Mouse (Mus musculus) left cerebral cortex, adult 9 months (tissue): ENCODE measurements at regions not wholly inside any gene's neighbourhood (a gene's known extent, or its start where the extent isn't known, plus 50 kb on each side); places are given as distances from the start of the nearest gene placed in this dataset.

Source experiments
- DNase-seq, 2 experiments: peaks; one replicate each; pipeline ENCODE4 v3.0.0; 2022; ENCODE audit warnings: low spot score in 2 of 2

GRCm38 (mm10) chr17:10001071-10001591, 318.5 kb downstream of the Qk start:
- DNase-seq, result peak in 1 of 2 experiments; percentile 15

- DNase-seq, result no peak
Observed at GRCm38 (mm10) chr17:9995321-9995720, 324.3 kb downstream of the Qk start.

- no peak for DNase-seq
Observed at GRCm38 (mm10) chr17:9990744-9991143, 321.2 kb upstream of the Pabpc6 start.

GRCm38 (mm10) chr17:9981273-9981672, 311.8 kb upstream of the Pabpc6 start:
- DNase-seq, result no peak

- no peak for DNase-seq
Observed at GRCm38 (mm10) chr17:9976866-9977421, 307.4 kb upstream of the Pabpc6 start.

- no peak for DNase-seq
Observed at GRCm38 (mm10) chr17:9975995-9976394, 306.5 kb upstream of the Pabpc6 start.

GRCm38 (mm10) chr17:9975153-9975552, 305.6 kb upstream of the Pabpc6 start:
- DNase-seq, result no peak

- DNase-seq, result no peak
Observed at GRCm38 (mm10) chr17:9967988-9968387, 298.5 kb upstream of the Pabpc6 start.

- DNase-seq, result no peak
Observed at GRCm38 (mm10) chr17:9962893-9963436, 293.4 kb upstream of the Pabpc6 start.

GRCm38 (mm10) chr17:9948985-9949667, 279.6 kb upstream of the Pabpc6 start:
- no peak for DNase-seq

- DNase-seq, result no peak
Observed at GRCm38 (mm10) chr17:9947609-9948008, 278.1 kb upstream of the Pabpc6 start.

- DNase-seq, result no peak
Observed at GRCm38 (mm10) chr17:9944513-9944912, 275.0 kb upstream of the Pabpc6 start.

GRCm38 (mm10) chr17:9942171-9942570, 272.7 kb upstream of the Pabpc6 start:
- no peak for DNase-seq

GRCm38 (mm10) chr17:9939576-9939975, 270.1 kb upstream of the Pabpc6 start:
- DNase-seq, result no peak

GRCm38 (mm10) chr17:9938426-9938825, 268.9 kb upstream of the Pabpc6 start:
- DNase-seq, result no peak

GRCm38 (mm10) chr17:9937211-9937610, 267.7 kb upstream of the Pabpc6 start:
- no peak for DNase-seq

- no peak for DNase-seq
Observed at GRCm38 (mm10) chr17:9932186-9932585, 262.7 kb upstream of the Pabpc6 start.

- no peak for DNase-seq
Observed at GRCm38 (mm10) chr17:9931526-9931925, 262.0 kb upstream of the Pabpc6 start.

GRCm38 (mm10) chr17:9929448-9930088, 260.1 kb upstream of the Pabpc6 start:
- no peak for DNase-seq

GRCm38 (mm10) chr17:9927724-9928123, 258.2 kb upstream of the Pabpc6 start:
- DNase-seq, result no peak

- DNase-seq, result no peak
Observed at GRCm38 (mm10) chr17:9926308-9926707, 256.8 kb upstream of the Pabpc6 start.

GRCm38 (mm10) chr17:9921326-9921725, 251.8 kb upstream of the Pabpc6 start:
- no peak for DNase-seq

GRCm38 (mm10) chr17:9917031-9917430, 247.5 kb upstream of the Pabpc6 start:
- no peak for DNase-seq
